Mouse (Mus musculus) liver, embryonic 14.5 days (tissue): ENCODE measurements around the gene Gpc6.

Experiments
- CTCF ChIP-seq: IDR thresholded peaks from 2 replicates; pipeline ENCODE4 v1.5.1; 2016; ENCODE audit warnings: antibody characterized with exemption, low read depth, control low read depth
- EP300 ChIP-seq: IDR thresholded peaks from 2 replicates; pipeline ENCODE4 v1.6.1; 2016; ENCODE audit warnings: antibody characterized with exemption, low read depth

DNA sequence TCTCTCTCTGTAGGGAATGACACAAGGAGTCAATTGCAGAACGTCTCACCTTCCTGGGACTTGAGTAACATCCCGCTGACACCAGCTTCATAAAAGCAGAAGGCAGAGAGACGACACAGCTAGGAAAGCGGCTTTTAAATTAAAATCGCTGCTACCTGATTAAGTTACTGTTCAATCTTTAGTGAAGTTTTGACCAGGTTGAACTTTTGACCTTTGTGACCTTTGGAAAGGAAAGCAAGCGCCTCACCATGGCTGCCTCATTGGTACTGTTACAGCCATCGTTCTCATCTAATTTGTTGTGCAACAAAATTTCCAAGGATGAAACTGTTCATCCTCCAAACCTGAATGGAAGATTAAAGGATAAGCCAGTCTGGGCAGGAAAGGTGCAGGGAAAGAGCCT is 830.1 kb downstream of the Gpc6 start:
- TF ChIP-seq CTCF (no peak), EP300 (no peak)
